Mouse (Mus musculus): Measurements from ENCODE around the gene Myh1. TPM values are rescaled to one million over a fixed set of nuclear protein-coding genes. Genes with fewer than 3 reads are reported as not detected.

The Myh1 gene
- not detected in 2 replicates for total RNA-seq (2023)

GRCm38 (mm10) chr11:67199752-67200151 is at the start of gene Myh1:
TSS of gene Myh1 (plus strand) at chr11:67200052.

GRCm38 (mm10) chr11:67170727-67171126 is 29.1 kb upstream of the Myh1 start, which contains the start of gene Myh2:
TSS of gene Myh2 (plus strand) at chr11:67171027.

GRCm38 (mm10) chr11:67237481-67238079 is 37.7 kb downstream of the Myh1 start, which contains the start of gene Myh4:
TSS of gene Myh4 (plus strand) at chr11:67238029.

Other genes starting within 250 kb of the Myh1 start
- not detected in 2 replicates for gene Tmem238l, start 243.4 kb upstream of the Myh1 start, total RNA-seq (2023)
- gene Tmem220, start 174.9 kb upstream of the Myh1 start, total RNA-seq (2023), result 2.0 and 2.3 TPM in 2 replicates
- gene Adprm, start 147.5 kb upstream of the Myh1 start, total RNA-seq (2023), result 29.8 and 30.7 TPM in 2 replicates
- gene Sco1, start 147.4 kb upstream of the Myh1 start, total RNA-seq (2023), result 5.5 and 5.8 TPM in 2 replicates
- gene Myh3, start 121.8 kb upstream of the Myh1 start, total RNA-seq (2023), result 0.09 TPM in 1 of 2 replicates, not detected in the other
- not detected in 2 replicates for gene Myh2, start 29.0 kb upstream of the Myh1 start, total RNA-seq (2023)
- not detected in 2 replicates for gene Myh4, start 38.0 kb downstream of the Myh1 start, total RNA-seq (2023)
- gene Myh8, start 77.1 kb downstream of the Myh1 start, total RNA-seq (2023), result not detected in 2 replicates
- gene Myh13, start 121.6 kb downstream of the Myh1 start, total RNA-seq (2023), result not detected in 2 replicates